Mouse (Mus musculus) liver (tissue): ENCODE measurements around the gene Fryl.

Source experiments
- DNase-seq: peaks from one replicate; pipeline ENCODE4 v3.0.0-alpha.2; 2020; ENCODE audit warnings: mixed read lengths

Fryl gene

DNA sequence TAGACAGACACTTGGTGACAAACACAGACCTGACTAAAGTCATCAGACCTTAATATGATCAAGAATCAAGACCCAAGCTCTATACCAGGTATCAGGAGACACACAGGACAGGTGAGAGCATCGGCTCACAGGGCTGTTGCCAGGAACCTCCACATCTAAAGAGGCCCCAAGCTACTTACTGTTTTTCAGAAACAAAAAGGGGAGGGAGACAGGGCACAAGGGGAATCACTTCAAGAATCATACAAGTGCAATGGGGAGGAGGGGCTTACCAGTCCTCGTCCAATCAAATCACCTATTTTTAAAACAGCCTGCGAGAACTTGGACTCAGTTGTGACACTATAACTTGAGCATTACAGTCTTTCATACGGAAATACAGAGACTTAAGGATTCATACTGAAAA is 38.4 kb downstream of the Fryl start:
- DNase-seq: no peak

DNA sequence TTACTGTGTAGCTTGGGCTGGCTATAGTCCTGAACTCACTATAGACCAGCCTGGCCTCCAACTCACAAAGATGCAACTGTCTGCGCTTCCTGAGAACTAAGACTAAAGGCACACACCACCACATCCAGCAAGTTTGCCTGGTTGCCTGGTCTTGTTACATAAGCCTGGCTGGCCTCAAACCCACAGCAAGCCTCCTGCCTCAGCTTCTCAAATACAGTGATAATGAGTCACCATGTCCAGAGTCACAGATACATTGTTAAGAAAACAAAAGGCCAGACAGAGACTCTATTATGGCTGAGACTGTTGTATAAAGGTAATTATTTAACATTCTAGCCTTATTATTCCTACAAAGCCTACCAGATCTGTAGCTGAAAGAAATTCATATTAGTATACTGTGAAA is 39.3 kb downstream of the Fryl start:
- DNase-seq: no peak

DNA sequence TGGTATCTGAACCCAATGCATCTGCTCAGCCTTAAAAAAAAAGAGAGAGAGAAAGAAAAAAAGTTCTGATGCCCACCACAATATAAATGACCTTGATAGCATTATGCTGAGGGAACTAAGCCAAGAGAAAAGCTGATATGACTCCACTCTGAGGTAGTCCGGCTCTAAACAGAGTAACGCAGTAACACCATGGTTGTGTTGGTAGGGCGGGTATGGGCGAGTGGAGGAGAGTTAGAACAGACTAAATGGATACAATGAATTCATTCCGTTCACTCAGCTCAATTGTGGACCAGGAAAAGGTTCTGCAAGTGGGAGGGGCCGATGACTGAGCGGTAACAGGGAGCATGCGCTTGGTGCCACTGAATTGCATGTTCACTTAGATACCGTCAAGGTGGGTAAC is 40.4 kb downstream of the Fryl start:
- no peak for DNase-seq

DNA sequence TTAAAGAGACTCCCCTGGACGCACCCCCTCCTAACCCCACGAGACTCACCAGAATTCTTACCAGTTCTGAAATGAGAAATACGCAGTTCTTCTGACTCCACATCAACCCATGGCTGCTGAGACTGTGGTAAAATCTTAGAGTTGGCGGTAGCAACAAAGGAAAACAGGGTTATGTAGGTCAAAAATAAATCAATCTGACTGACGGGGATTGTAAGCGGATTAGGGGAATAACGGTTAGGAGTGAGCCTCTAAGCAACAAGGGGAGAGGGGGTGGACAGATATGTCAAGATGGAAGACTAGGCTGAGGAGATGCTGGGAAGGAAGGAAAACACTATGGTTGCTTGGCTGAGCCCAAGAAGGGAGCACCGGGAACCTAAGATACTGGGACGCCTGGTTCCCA is 44.0 kb downstream of the Fryl start:
- DNase-seq: no peak

DNA sequence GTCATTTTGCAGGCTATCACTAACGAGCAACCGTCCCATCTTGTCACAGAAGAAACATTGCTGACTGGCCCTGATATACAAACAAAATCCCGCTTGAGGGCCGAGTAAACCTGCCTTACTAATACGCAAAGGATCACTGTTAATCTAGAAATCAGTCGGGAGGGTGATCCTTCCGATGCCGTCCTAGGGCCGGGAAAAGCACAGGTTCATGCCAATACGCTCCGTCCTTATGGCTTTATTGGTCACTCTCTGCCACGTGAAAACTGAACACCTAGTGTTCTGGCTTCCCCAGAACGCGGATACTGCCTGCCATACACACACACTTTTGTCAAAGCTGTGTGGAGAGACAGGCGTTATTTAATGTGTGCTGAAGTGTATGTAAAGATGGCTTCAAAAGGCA is 44.5 kb downstream of the Fryl start:
- no peak for DNase-seq

DNA sequence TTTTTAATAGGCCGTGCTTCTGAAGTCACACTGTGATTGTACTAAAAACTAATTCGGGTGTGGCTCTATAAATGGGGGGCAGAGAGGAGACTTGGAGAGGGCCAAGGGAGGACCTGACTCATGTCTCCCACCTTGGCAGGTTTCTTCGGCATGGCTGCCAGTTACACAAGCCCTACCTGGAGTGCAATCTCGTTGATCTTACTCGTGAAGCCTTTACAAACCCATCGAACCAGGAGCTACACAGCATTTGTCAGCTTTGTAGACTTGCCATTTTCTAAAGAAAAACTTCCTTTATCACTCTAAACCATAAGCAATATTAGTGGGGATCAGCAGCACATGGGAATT is 45.5 kb downstream of the Fryl start:
- DNase-seq: no peak

DNA sequence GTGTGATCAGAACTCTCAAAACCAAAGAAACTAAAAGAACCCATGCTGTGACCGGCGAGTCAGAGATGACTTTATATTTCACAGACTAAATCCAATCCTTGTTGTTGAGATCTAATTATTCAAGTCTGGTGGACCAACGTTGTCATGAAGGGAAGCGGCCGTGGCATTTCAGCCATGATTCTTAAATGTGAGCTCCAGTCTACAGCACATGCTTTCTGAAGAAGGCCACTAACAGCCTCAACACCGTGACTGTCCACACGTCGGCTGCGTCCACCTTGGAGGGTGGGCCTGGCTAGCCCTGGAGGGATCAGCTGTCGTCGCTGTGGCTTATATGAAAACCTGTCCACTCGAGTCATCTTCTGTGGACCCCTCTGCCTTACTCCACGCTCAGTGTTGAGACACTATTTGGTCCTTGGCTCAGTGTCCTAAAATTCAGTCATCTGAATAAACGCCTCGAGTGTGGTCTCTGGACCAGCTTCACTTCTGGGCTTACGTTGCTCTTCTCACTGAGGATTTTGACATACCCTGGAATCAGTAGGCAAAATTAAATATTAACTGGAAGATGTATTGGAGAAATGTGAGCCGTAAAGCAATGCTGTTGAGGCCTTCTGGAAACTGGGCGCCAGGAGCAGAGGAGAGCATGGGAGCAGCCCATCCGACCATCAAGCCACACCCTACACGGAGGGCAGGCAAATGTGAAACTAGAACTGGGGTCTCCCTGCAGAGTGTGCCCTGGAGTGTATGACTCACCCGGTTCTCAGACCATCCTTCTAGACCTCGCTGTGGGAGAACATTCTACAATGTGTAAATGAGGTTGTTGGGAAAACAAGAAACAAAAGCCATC is 46.1 kb downstream of the Fryl start:
- DNase-seq: no peak

DNA sequence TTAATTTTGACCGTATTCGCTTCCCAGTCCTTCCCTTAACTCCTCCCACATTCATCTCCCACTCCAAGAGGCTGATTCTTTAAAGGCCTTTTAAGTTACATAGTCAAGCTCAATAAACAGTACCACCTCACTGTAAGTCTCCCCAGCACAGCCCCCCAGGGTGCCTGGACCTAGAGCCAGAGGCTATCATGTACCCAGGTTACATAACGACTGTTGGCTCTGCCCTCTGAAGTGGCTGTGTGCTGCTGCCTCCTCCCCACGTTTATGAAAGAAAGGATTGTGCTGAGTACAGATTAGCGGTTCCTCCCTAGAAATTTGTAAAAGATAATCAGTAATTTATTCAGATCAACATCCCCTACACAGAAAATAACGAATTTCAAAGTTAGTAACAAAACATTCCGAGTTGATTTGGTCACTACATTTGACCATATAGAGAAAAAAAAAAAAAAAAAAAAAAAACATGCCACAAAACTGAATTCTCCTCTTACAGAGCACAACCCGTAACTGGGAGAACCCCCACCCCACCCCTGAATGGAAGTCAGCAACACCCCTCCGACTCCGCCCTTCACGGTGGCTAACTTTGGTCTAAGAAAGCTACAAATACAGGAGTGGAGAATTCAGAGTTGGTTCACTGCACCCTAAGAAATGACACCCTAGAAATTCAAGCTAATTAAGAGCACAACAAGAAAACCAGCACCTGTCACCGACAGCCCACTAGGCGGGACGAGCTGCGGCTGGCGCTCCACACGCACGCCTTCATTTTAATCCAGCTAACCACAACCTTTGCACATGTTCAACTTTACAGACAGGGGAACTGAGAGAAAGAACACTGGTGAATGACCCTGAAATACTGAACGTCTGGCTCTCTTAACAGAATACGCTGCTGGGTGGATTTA is 47.0 kb downstream of the Fryl start:
- peak; percentile 23 for DNase-seq

DNA sequence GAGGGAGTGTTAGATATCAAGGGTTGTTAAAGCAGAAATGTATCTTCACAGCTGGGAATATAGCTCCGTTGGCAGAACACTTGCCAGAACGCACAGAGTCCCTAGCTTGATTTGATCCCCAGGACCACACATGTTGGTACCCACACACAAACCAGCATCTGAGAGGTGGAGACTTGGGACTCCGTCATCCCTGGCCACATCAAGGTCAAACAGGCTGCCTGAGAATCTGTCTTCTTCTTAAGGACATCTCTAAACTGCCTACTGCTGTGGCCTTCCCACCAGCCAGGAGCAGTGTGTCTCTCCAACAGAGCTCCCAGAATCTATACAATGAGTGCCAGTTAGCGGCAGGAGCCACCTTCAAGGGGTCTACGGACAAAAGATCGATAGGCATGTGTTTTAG is 47.8 kb downstream of the Fryl start:
- no peak for DNase-seq

DNA sequence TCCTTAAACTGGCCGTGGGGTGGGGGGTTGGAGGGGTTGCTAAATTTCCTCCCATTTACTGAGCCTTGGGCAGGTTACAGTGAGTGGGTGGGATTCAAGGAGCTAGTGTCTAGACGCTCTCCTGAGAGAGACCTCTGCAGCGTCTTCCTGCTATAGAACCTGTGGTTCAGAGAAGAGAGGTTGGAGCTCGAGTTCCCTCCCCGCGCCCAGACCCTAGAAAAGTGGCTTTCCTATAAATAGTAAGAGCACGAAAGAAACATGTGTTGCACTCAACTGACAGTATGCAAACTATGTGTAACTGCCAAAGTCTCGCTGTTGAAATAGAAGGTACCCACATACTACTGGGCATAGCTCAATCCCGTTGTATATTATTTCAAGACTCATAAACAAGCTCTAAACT is 49.7 kb downstream of the Fryl start:
- no peak for DNase-seq

DNA sequence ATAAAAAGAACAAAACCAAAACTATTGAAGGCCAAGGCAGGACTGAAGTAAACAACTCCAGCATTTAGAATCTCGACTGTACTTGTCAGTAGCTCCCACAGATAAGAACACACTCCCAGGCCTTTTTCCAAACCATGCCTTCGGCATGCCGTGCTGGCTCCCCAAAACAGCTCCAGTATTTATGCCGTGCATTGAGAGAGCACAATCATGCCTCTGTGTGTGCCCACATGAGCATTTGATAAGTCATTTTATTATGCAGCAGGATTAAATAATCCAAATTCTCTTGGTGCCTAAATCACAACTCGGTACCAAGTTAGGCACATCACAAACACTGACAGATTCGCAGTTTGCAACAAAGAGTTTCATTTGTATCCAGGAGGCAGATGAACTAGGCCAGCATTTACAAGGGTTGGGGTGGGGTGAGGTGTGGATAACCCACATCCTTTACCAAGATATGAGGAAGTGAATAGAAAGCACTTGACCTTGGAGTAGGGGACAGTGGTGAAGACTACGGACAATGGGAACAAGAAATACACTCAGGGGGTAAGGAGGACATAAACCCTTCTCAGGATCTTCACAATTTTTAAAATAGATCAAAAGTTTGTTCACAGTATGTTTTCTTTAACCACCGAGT is 50.3 kb downstream of the Fryl start:
- no peak for DNase-seq

DNA sequence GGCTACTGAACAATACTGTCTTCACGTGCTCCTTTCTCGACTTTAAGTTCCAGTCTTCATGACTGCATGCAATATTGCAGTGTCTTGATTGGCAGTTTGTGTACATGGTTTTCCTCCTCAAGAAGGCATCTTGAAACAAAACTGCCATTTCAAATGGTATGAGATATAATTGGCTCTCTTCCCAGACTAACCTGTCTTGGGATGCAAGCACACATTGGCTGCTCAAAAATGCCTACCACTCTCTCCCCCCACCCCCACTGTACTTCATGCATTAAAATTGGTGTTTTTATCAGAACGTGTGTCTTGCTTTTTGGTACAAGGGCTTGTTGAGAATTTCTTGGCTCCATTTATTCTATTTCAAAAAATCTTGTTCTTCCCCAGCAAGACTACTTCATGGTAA is 51.4 kb downstream of the Fryl start:
- DNase-seq: no peak

DNA sequence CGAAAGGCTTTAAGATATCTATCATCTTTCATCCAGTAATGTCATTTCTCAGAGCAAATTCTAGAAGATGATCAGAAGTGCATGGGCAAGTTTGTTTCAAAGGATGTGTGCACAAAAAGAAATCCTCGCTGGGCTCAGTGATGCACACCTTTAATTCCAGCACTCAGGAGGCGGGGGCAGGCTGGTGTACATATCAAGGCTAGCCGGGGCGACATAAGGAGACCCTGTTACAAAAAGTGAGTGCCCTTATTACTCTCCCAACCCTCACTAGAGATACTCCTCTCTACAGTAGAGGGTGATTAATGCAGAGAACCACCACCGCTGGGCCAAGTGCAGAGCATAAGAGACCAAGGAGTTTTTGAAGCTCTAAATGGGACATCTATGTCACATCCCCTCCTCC is 53.9 kb downstream of the Fryl start:
- no peak for DNase-seq

DNA sequence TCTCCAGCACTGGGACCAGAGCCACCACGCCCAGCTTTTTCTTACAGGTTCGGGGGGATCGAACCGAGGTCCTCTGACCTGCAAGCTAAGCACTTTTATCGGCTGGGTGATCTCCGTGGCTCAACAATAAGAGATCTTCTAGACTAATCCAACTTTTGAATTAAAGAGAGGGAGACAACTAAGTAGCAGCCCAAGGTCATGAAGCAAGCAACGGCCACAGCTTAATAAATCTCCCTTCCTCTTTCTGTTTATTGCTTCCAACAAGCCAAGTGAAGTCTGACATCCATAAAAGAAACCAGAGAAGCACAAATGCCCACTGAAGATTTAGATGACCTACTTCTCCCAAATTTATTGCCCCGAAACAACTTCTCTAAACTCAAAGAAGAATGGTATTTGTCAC is 54.3 kb downstream of the Fryl start:
- no peak for DNase-seq

DNA sequence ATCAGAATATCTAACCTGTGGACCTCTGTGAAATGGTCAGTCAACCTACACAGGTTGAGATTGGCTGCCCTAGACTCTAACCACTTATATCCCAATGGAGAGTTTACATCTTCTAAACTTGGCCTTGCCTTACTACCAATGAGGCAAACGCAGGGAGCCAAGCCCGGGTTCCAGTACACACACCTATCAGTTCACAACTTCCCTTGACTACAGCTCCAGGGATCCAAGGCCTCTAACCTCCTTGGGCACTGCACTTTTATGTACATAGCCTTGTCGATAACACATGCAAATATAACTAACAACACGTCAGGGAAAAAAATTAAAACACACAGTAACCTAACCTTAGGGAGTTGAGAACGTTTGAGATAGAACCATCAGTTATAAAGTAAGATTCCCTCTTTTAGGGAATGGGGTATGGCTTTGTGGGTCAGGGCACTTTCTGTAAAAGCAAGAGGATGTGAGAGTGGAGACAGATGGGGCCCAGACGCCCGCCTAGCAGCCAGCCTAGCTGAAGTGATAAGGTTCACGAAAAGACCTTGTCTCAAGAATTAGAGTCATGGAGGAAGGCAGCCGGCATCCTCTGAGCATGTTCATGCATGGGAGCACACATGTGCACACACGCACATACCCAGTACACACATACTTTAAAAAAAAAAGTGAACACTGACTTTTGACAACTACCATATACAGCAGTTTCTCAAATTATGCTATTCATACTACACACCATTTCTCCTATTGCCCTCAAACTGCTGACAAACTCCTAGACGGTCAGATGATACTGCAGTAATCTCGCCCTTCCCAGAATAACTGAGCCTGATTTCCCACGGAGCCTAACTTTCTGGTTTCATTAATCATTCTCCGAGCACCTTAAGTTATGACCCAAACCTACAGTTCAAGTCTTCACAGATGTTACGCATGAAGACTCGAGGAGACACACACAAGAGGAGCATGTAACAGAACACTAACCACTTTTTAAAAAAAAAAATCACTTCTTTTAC is 55.7 kb downstream of the Fryl start:
- peak; percentile 32 for DNase-seq

DNA sequence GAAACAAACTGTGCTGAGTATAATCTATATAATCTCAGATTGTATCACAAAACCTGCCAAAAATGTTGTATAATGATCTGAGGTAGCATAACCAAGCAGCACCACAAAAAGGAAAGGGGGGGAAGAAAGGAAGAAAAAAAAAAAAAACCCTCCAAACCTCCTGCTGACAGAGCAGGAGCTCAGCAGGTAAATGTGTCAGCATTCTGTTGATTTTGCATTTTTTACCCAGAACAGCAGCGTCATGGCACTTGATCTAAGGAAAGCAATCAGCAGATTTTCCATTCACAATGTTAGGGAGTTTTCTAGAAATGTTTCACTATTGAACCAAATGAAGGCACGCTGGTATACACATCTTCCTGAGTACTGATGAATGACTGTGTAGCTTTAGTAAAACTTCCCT is 56.8 kb downstream of the Fryl start:
- DNase-seq: no peak

DNA sequence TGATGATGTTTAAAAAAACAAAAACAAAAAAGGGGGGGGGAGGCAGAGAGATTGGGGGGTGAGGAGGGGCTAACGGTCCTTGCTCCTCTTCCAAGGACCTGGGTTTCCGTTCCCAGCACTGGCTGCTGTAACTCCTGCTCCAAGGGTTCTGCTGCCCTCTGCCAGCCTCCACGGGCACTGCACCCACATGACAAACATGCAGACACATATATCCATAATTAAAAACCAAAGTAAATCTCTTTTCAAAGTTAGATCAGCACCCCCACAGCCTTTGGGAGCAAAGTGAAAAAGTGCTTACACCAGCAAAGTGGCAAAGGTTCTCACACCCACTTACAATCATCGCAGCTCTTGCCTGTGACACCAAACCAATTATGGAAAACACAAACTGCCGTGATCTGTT is 57.7 kb downstream of the Fryl start:
- no peak for DNase-seq

DNA sequence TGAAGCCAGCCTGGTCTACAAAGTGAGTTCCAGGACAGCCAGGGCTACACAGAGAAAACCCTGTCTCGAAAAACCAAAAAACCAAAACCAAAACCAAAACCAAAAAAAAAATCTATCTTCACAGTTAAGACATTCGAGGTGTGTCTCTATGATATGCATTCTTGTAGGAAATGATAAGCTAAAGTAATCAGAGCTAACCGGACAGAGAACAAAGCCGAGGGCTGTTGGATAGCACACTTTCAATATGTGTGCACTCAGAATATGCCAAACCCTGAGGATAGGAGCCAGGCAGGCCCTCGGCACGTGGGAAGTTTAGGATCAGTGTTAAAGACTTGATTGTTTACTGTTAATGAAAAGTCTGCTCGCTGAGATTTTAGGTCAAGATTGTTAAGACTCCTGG is 58.6 kb downstream of the Fryl start:
- DNase-seq: no peak

DNA sequence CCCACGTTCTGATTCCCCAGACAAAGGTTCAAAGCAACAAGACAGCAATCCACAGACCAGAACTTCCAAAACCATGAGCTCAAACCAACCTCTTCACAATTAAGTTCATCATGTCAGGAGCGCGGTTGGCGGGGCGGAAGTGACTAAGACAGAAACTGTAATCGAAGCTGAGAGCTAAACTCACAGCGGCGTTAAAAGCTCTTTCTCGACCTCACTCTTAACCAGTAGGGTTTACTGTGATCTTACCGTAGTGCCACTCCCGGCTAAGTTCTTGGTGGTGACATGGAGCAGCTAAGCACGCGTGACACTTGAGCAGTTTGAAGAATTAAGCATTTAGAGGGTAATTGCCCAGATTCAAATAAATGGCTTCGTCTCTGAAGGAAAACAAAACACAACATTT is 61.7 kb downstream of the Fryl start:
- no peak for DNase-seq

DNA sequence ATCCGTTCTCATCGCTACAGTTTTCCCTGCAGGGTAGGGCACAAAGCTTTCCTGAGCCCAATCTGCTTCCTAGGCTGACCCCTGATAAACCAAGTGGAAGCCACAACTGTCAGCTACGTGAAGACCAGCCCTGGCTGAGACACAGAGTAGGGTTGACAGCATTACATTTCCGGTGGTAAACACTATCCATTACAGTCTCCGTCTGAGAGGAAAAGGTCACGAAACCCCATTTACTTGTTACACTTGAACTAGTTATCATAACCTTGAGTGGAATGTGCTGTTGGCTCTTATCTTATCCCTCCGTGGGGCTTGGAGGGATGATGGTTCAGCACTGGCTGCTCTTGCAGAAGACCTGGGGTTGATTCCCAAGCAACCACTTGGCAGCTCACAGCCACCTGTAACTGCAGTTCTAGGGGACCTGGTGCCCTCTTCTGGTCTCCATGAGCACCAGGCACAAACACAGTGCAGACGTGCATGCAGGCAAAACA is 62.3 kb downstream of the Fryl start:
- DNase-seq: peak; percentile 80

DNA sequence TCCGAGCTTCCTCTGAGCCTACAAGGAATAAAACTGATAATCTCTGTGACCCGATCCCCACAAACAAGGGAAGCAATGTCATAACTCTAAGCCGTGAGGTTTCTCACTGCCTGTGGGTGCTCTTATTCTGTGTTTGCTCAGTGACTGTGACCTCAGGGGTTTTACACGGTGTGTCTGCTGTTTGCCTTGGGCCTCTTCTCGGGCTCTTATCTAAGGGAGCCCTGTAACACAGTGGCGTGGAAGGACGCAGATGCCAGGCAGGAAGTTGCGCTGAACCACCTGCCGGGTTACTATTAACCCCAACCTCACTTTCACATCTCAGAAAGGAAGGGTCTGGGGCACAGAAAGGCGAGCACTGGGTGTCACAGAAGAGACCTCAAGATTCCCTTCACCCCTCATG is 62.8 kb downstream of the Fryl start:
- peak; percentile 85 for DNase-seq

DNA sequence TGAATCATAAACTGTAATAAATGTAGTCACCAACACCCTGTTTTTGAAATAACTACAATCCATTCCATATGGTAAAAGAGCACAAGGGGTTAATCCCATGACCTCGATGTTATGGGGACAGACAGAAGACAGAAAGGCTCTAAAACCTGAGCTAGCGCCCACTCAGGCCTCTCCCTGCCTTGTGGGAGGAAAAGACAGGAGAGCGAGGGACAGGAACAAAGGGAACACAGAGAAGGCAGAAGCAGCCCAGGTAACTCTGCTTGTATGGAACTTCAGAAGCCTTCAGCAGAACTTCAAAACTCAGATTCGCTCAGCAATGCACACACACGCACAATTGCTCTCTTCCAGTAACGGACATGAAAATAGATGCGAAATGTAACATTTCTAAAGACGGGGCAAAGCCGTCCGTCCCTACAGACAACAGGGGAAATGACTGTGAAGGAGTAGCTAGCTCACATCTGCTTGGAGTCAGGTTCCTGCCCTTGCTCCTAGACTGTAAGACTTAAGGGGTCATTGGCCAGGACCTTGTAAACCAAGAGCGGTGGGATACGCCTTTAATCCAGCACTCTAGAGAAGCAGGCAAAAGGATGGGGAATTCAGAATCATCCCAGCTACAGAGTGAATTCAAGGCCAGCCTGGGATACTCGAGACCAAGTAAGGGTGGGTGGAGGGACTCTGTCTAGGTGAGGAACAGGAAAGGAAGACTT is 63.4 kb downstream of the Fryl start:
- no peak for DNase-seq
